Mouse (Mus musculus) forebrain, embryonic 13.5 days (tissue): ENCODE data around the gene Msi2. TPM values are rescaled to one million over a fixed set of nuclear protein-coding genes. Genes with fewer than 3 reads are reported as not detected.

ENCODE experiments used
- ATAC-seq: fragments of 200-750 bp; cut with Nextera tagmentation; 2 replicates; pipeline ENCODE4 v1.8.0; 2017
- H3K27ac ChIP-seq: fragments of 300-500 bp; sonication (generic); 2 replicates; pipeline ENCODE4 v1.5.1; 2015; ENCODE audit warnings: inconsistent platforms, mild to moderate bottlenecking, moderate library complexity
- H3K27me3 ChIP-seq: fragments of 300-500 bp; sonication (generic); 2 replicates; pipeline ENCODE4 v1.6.1; 2015; ENCODE audit warnings: mild to moderate bottlenecking, inconsistent platforms
- H3K36me3 ChIP-seq: fragments of 300-500 bp; sonication (generic); 2 replicates; pipeline ENCODE4 v1.6.1; 2015; ENCODE audit warnings: mild to moderate bottlenecking, inconsistent platforms; ENCODE audit not compliant: poor library complexity, severe bottlenecking
- H3K4me1 ChIP-seq: fragments of 300-500 bp; sonication (generic); 2 replicates; pipeline ENCODE4 v1.6.1; 2015; ENCODE audit warnings: inconsistent platforms
- H3K4me2 ChIP-seq: fragments of 300-500 bp; sonication (generic); 2 replicates; pipeline ENCODE4 v1.6.1; 2015; ENCODE audit warnings: inconsistent platforms, mild to moderate bottlenecking, moderate library complexity
- H3K4me3 ChIP-seq: fragments of 300-500 bp; sonication (generic); 2 replicates; pipeline ENCODE4 v1.5.1; 2015; ENCODE audit warnings: mild to moderate bottlenecking, inconsistent platforms
- H3K9ac ChIP-seq: fragments of 300-500 bp; sonication (generic); 2 replicates; pipeline ENCODE4 v1.6.1; 2015; ENCODE audit warnings: mild to moderate bottlenecking, inconsistent platforms
- H3K9me3 ChIP-seq: fragments of 300-500 bp; sonication (generic); replicated peaks from 2 replicates; pipeline ENCODE4 v1.6.1; 2016; ENCODE audit warnings: inconsistent platforms
- WGBS: fragments of 180-500 bp; shearing (Covaris S2); methylation state at CpG from one replicate; pipeline ENCODE4 v1.1.7; 2015; 5-methylcytosine and 5-hydroxymethylcytosine counted together
- polyA plus RNA-seq: library from polyadenylated mRNA; unstranded; fragments of >200 nt; fragmentation: Nextera tagmentation; extraction: Ambion mirVana; gene quantifications from 2 replicates; pipeline ENCODE4 v1.2.1, GENCODE M21; 2015

Gene Msi2
- polyA plus RNA-seq, 1 experiment from 2014 or later, result 31.5 TPM

- Histone ChIP-seq H3K36me3 (no peaks in the 10 kb centered on the region), H3K9ac (no peak overlapping the region), H3K4me3 (no peak overlapping the region), H3K27ac (no peak overlapping the region), H3K9me3 (no peaks in the 10 kb centered on the region), H3K27me3 (no peaks in the 10 kb centered on the region), H3K4me2 (peak overlapping the region; percentile 91), H3K4me1 (peaks cover 23% of the 10 kb centered on the region)
- 69% methylated on average over 13 of the region's 13 CpGs for WGBS
- no peak for ATAC-seq
Measured at GRCm38 (mm10) chr11:88720261-88721143, 2.2 kb upstream of the Msi2 start.

GRCm38 (mm10) chr11:88719601-88720000 lies 1.3 kb upstream of the Msi2 start:
- H3K4me3 ChIP-seq, result peak overlapping the region; percentile 94

GRCm38 (mm10) chr11:88718766-88719595 lies 668 bp upstream of the Msi2 start:
- ATAC-seq, result peak; percentile 39
- Histone ChIP-seq H3K4me1 (peaks cover 38% of the 10 kb centered on the region), H3K27ac (peak overlapping the region; percentile 85), H3K36me3 (no peaks in the 10 kb centered on the region), H3K27me3 (no peaks in the 10 kb centered on the region), H3K4me3 (peak overlapping the region; percentile 94), H3K4me2 (peak overlapping the region; percentile 91), H3K9ac (peak overlapping the region; percentile 84), H3K9me3 (no peaks in the 10 kb centered on the region)
- 3% methylated on average over 38 of the region's 38 CpGs for WGBS

More at GRCm38 (mm10) chr11:88719601-88720000, 1.3 kb upstream of the Msi2 start:
- Histone ChIP-seq H3K27me3 (no peaks in the 10 kb centered on the region), H3K9ac (peak overlapping the region; percentile 84; the same call in 1 of the 2 replicates), H3K36me3 (no peaks in the 10 kb centered on the region), H3K27ac (0 out of 2 replicates have a peak overlapping the region, but pooled peaks have one; percentile 85), H3K9me3 (no peaks in the 10 kb centered on the region), H3K4me2 (peak overlapping the region; percentile 91), H3K4me1 (peaks cover 32% of the 10 kb centered on the region)
- ATAC-seq, result no peak
- 34% methylated on average over 3 of the region's 3 CpGs for WGBS

- Histone ChIP-seq H3K9ac (peak overlapping the region; percentile 99), H3K4me1 (peaks cover 45% of the 10 kb centered on the region), H3K9me3 (no peaks in the 10 kb centered on the region), H3K27me3 (no peaks in the 10 kb centered on the region), H3K4me2 (peak overlapping the region; percentile 91), H3K27ac (peak overlapping the region; percentile 91), H3K36me3 (peaks cover under 1% of the 10 kb centered on the region; the same call in 1 of the 2 replicates), H3K4me3 (peak overlapping the region; percentile 94)
- WGBS, result under 1% methylated on average over 35 of the region's 38 CpGs
- ATAC-seq, result no peak; the same call in 1 of the 2 replicates
Measured at GRCm38 (mm10) chr11:88717644-88718049, 666 bp downstream of the Msi2 start.

GRCm38 (mm10) chr11:88717016-88717643 lies 1.2 kb downstream of the Msi2 start:
- no peak for ATAC-seq
- H3K27ac ChIP-seq, result peak overlapping the region; percentile 91
- H3K27me3 ChIP-seq, result no peaks in the 10 kb centered on the region
- peaks cover 45% of the 10 kb centered on the region for H3K4me1 ChIP-seq
- H3K9me3 ChIP-seq, result no peaks in the 10 kb centered on the region
- H3K9ac ChIP-seq, result peak overlapping the region; percentile 99
- H3K36me3 ChIP-seq, result peaks cover 5% of the 10 kb centered on the region
- under 1% methylated on average over 19 of the region's 19 CpGs for WGBS
- peak overlapping the region; percentile 91 for H3K4me2 ChIP-seq
- peak overlapping the region; percentile 94 for H3K4me3 ChIP-seq

GRCm38 (mm10) chr11:88716061-88716994 lies 2.0 kb downstream of the Msi2 start:
- ATAC-seq, result no peak
- peaks cover 48% of the 10 kb centered on the region for H3K4me1 ChIP-seq
- H3K9me3 ChIP-seq, result no peaks in the 10 kb centered on the region
- H3K27me3 ChIP-seq, result no peaks in the 10 kb centered on the region
- H3K36me3 ChIP-seq, result peaks cover 13% of the 10 kb centered on the region
- H3K4me2 ChIP-seq, result peak overlapping the region; percentile 91
- peak overlapping the region; percentile 99 for H3K9ac ChIP-seq
- H3K4me3 ChIP-seq, result peak overlapping the region; percentile 94
- WGBS, result under 1% methylated on average over 23 of the region's 23 CpGs
- peak overlapping the region; percentile 91 for H3K27ac ChIP-seq

- Histone ChIP-seq H3K27me3 (no peaks in the 10 kb centered on the region), H3K4me3 (peak overlapping the region; percentile 94), H3K9me3 (no peaks in the 10 kb centered on the region), H3K4me1 (peaks cover 54% of the 10 kb centered on the region), H3K4me2 (peak overlapping the region; percentile 91), H3K36me3 (peaks cover 24% of the 10 kb centered on the region), H3K9ac (peak overlapping the region; percentile 99), H3K27ac (0 out of 2 replicates have a peak overlapping the region, but pooled peaks have one; percentile 40)
- 42% methylated on average over 7 of the region's 7 CpGs for WGBS
- no peak for ATAC-seq
Measured at GRCm38 (mm10) chr11:88715299-88715698, 3.0 kb downstream of the Msi2 start.

- H3K4me3 ChIP-seq, result peak overlapping the region; percentile 94
- no peak for ATAC-seq
Measured at GRCm38 (mm10) chr11:88714127-88714526, 4.2 kb downstream of the Msi2 start.

GRCm38 (mm10) chr11:88713479-88713878 lies 4.8 kb downstream of the Msi2 start:
- Histone ChIP-seq H3K36me3 (peaks cover 41% of the 10 kb centered on the region), H3K4me1 (peaks cover 56% of the 10 kb centered on the region), H3K9me3 (no peaks in the 10 kb centered on the region), H3K4me3 (peak overlapping the region; percentile 94), H3K9ac (0 out of 2 replicates have a peak overlapping the region, but pooled peaks have one; percentile 99), H3K4me2 (peak overlapping the region; percentile 91), H3K27me3 (no peaks in the 10 kb centered on the region), H3K27ac (no peak overlapping the region)
- ATAC-seq, result no peak
- WGBS, result 33% methylated on average over 9 of the region's 9 CpGs

More at GRCm38 (mm10) chr11:88714127-88714526, 4.2 kb downstream of the Msi2 start:
- Histone ChIP-seq H3K9ac (peak overlapping the region; percentile 99; the same call in 1 of the 2 replicates), H3K4me1 (peaks cover 54% of the 10 kb centered on the region), H3K27ac (no peak overlapping the region), H3K36me3 (peaks cover 35% of the 10 kb centered on the region), H3K9me3 (no peaks in the 10 kb centered on the region), H3K27me3 (no peaks in the 10 kb centered on the region), H3K4me2 (peak overlapping the region; percentile 91)
- 59% methylated on average over 7 of the region's 7 CpGs for WGBS

- H3K4me3 ChIP-seq, result no peak overlapping the region
- H3K4me2 ChIP-seq, result no peak overlapping the region
- no peaks in the 10 kb centered on the region for H3K27me3 ChIP-seq
- H3K9ac ChIP-seq, result no peak overlapping the region
- H3K9me3 ChIP-seq, result no peaks in the 10 kb centered on the region
- H3K4me1 ChIP-seq, result peaks cover 60% of the 10 kb centered on the region
- no peak for ATAC-seq
- H3K27ac ChIP-seq, result no peak overlapping the region
- H3K36me3 ChIP-seq, result peaks cover 74% of the 10 kb centered on the region
- 81% methylated on average over 15 of the region's 15 CpGs for WGBS
Measured at GRCm38 (mm10) chr11:88709876-88710614, 8.3 kb downstream of the Msi2 start.
